Mouse (Mus musculus): ENCODE measurements around the gene Fbxl18. TPM values are rescaled to one million over a fixed set of nuclear protein-coding genes. Genes with fewer than 3 reads are reported as not detected.

Gene Fbxl18
- total RNA-seq, 2 experiments from 2014 or later, result 5.3 to 6.5 TPM

GRCm38 (mm10) chr5:142917402-142917801 is 22.2 kb upstream of the Fbxl18 start:
- intact Hi-C loops (cut with DNase I), result no loop called here
- no peak for DNase-seq

GRCm38 (mm10) chr5:142916593-142916992 is 21.4 kb upstream of the Fbxl18 start:
- intact Hi-C loops (cut with DNase I), result no loop called here
- peak in 1 of 2 experiments; percentile 22 for DNase-seq

GRCm38 (mm10) chr5:142915231-142915630 is 20.0 kb upstream of the Fbxl18 start:
- DNase-seq, result no peak
- intact Hi-C loops (cut with DNase I), result no loop called here

- intact Hi-C loops (cut with DNase I), result no loop called here
These were observed 17.5 kb upstream of the Fbxl18 start for GRCm38 (mm10) chr5:142912739-142913138.

GRCm38 (mm10) chr5:142912320-142912719 is 17.1 kb upstream of the Fbxl18 start:
- DNase-seq, result no peak
- intact Hi-C loops (cut with DNase I), result no loop called here

More at GRCm38 (mm10) chr5:142912739-142913138, 17.5 kb upstream of the Fbxl18 start:
- DNase-seq, result no peak

- no peak for DNase-seq
- intact Hi-C loops (cut with DNase I), result no loop called here
These were observed 16.4 kb upstream of the Fbxl18 start for GRCm38 (mm10) chr5:142911629-142912028.

GRCm38 (mm10) chr5:142909576-142910278 is 14.5 kb upstream of the Fbxl18 start:
- peak; percentile 62 to 74 for DNase-seq
- intact Hi-C loops (cut with DNase I), result no loop called here

- intact Hi-C loops (cut with DNase I), result no loop called here
- peak in 1 of 2 experiments; percentile 54 for DNase-seq
These were observed 13.8 kb upstream of the Fbxl18 start for GRCm38 (mm10) chr5:142908941-142909575.

GRCm38 (mm10) chr5:142907803-142908559 is 12.8 kb upstream of the Fbxl18 start:
- intact Hi-C loops (cut with DNase I), result no loop called here
- peak; percentile 70 to 72 for DNase-seq

- intact Hi-C loops (cut with DNase I), result no loop called here
- peak; percentile 68 to 73 for DNase-seq
These were observed 12.0 kb upstream of the Fbxl18 start for GRCm38 (mm10) chr5:142907048-142907802.

GRCm38 (mm10) chr5:142906532-142907047 is 11.4 kb upstream of the Fbxl18 start, which contains the start of gene Actb:
TSS of gene Actb (minus strand) at chr5:142906754.
- DNase-seq, result peak; percentile 98 to 99
- intact Hi-C loops (cut with DNase I), result no loop called here

- intact Hi-C loops (cut with DNase I), result loop anchor here (1.0 to 2.0 kb wide), 3 partner anchors 11 to 89 kb away; partner anchors contain the start of genes Fbxl18 and Tnrc18
These were observed 10.7 kb upstream of the Fbxl18 start for GRCm38 (mm10) chr5:142905725-142906531.

GRCm38 (mm10) chr5:142905038-142905695 is 9.9 kb upstream of the Fbxl18 start:
- DNase-seq, result peak in 1 of 2 experiments; percentile 34
- intact Hi-C loops (cut with DNase I), result loop anchor here (1.0 to 2.0 kb wide), 3 partner anchors 10 to 88 kb away; partner anchors contain the start of genes Fbxl18 and Tnrc18

More at GRCm38 (mm10) chr5:142905725-142906531, 10.7 kb upstream of the Fbxl18 start:
- DNase-seq, result peak; percentile 98 to 100

- intact Hi-C loops (cut with DNase I), result loop anchor here (1.0 to 2.0 kb wide), 4 partner anchors 9 to 88 kb away; partner anchors contain the start of genes Fbxl18 and Tnrc18
- DNase-seq, result peak; percentile 34 to 48
These were observed 9.2 kb upstream of the Fbxl18 start for GRCm38 (mm10) chr5:142904208-142905037.

- intact Hi-C loops (cut with DNase I), result loop anchor here (1.0 to 2.0 kb wide), 2 partner anchors 22 to 87 kb away; partner anchors contain the start of gene Tnrc18
- DNase-seq, result peak in 1 of 2 experiments; percentile 41
These were observed 8.4 kb upstream of the Fbxl18 start for GRCm38 (mm10) chr5:142903470-142904207.

GRCm38 (mm10) chr5:142902506-142903314 is 7.5 kb upstream of the Fbxl18 start:
- peak in 1 of 2 experiments; percentile 18 for DNase-seq
- intact Hi-C loops (cut with DNase I), result no loop called here

All from heart, postnatal 36 days (tissue).